Mouse (Mus musculus): ENCODE results near the gene Glce. TPM values are rescaled to one million over a fixed set of nuclear protein-coding genes. Genes with fewer than 3 reads are reported as not detected.

Glce gene
- polyA plus RNA-seq, 1 experiment from 2014 or later, result 26.9 TPM

DNA sequence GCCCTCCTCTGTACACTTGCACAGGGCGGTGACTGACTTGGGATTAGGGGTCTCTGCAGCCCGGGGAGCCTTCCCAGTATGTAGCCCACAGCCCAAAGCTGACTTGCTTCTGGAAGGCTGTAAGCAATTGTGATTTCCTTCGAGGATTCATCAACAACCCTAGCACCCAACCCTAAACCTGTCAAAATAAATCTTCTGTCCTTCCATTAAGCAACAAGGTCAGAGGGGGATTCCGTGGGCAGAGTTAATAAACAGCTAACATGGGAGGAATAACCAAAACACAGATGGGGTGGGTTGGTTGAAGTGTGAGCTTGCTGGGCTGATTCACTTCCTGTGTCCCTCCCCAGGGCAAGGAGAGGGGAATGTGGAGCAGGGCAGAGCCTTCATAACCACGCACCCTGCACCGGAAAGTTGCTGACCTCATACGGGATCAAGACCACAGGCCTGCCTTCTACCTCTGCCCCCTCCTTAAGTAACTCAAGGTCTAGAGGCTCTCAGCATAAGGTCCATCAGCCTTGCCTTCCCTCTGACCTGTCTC, 100.8 kb downstream of the Glce start:
- H3K36me3 ChIP-seq, result no peaks in the 10 kb centered on the region
- peaks cover 32% of the 10 kb centered on the region for H3K27me3 ChIP-seq
- no peak overlapping the region for H3K4me2 ChIP-seq (replicated peaks)
- H3K27ac ChIP-seq, result no peak overlapping the region
- ATAC-seq (ENCODE audit: low FRiP score), result no peak
- H3K4me1 ChIP-seq, result peaks cover 3% of the 10 kb centered on the region
- H3K9ac ChIP-seq, result no peak overlapping the region
- 71% methylated on average over 7 of the region's 7 CpGs for WGBS
- H3K9me3 ChIP-seq (replicated peaks), result no peaks in the 10 kb centered on the region
- no peak overlapping the region for H3K4me3 ChIP-seq

DNA sequence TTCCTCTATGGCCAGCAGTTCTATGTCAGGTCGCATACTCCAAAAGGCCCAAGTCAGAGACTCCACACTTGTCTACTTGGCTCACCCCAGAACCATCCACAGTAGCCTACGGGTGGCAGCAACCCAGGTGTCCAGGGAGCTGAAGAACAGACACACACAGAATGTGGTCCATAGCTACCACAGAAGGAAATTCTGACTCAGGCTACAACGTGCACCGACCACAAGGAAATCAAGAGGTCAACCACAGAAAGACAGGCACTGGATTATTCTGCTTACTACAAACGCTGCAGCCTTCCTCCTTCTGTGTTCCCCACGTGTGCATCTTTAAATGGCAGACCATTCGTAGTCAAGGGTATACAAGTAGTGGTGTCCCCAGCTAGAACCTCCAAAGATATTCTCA, 102.2 kb downstream of the Glce start:
- Histone ChIP-seq H3K9me3 (replicated peaks) (no peaks in the 10 kb centered on the region), H3K36me3 (no peaks in the 10 kb centered on the region), H3K4me3 (no peak overlapping the region), H3K4me1 (no peaks in the 10 kb centered on the region), H3K4me2 (replicated peaks) (no peak overlapping the region), H3K27ac (no peak overlapping the region), H3K9ac (no peak overlapping the region), H3K27me3 (peaks cover 19% of the 10 kb centered on the region)
- ATAC-seq (ENCODE audit: low FRiP score), result no peak
- WGBS, result 86% methylated on average over 7 of the region's 7 CpGs

- 82% methylated on average over 14 of the region's 14 CpGs for WGBS
- Histone ChIP-seq H3K9me3 (replicated peaks) (no peaks in the 10 kb centered on the region), H3K27me3 (0 out of 2 replicates have a peak, but pooled peaks cover under 1% of the 10 kb centered on the region), H3K4me2 (replicated peaks) (no peak overlapping the region), H3K36me3 (no peaks in the 10 kb centered on the region), H3K27ac (no peak overlapping the region), H3K4me1 (no peaks in the 10 kb centered on the region), H3K9ac (no peak overlapping the region), H3K4me3 (no peak overlapping the region)
- no peak for ATAC-seq (ENCODE audit: low FRiP score)
Measured at GRCm38 (mm10) chr9:62018229-62019093, 104.0 kb downstream of the Glce start.

DNA sequence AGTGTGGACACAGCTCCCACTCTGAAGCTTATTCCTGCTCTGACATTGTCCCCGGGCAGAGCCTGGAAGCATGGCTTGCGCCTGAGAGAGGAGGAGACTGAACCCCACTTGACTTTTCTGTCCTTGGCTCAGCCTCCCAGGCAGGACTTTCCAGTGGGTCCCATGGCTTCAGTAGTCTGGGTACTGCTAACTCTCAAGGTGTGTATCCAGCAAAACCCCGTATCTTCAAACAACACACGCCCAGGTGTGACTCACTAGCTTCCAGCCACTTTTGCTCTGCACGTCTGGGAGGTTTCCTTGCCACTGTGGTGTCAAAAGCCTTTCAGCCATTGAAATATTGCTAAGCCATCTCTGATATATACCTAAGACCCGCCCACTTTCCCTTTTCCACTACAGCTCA, 105.1 kb downstream of the Glce start:
- no peaks in the 10 kb centered on the region for H3K4me1 ChIP-seq
- no peak overlapping the region for H3K27ac ChIP-seq
- no peaks in the 10 kb centered on the region for H3K9me3 ChIP-seq (replicated peaks)
- WGBS, result 88% methylated on average over 6 of the region's 6 CpGs
- no peaks in the 10 kb centered on the region for H3K27me3 ChIP-seq
- H3K4me3 ChIP-seq, result no peak overlapping the region
- no peak overlapping the region for H3K9ac ChIP-seq
- no peak for ATAC-seq (ENCODE audit: low FRiP score)
- H3K36me3 ChIP-seq, result no peaks in the 10 kb centered on the region
- H3K4me2 ChIP-seq (replicated peaks), result no peak overlapping the region

DNA sequence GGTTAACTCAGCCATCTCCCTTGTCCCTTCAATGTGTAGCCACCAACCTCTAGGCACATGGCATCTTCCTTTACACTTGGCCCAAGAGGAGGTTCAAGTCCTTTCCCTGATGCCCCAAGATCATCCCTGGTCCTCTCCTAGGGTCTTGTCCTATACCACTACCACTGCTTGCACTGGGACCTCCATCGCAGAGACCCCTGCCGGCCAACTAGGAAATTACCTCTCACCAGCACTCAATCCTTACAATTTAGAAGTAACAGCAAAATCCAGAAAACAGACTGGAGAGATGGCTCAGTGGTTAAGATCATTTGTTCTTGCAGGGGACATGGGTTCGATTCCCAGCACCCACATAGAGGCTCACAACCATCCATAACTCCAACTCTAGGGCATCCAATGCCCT, 107.0 kb downstream of the Glce start:
- Histone ChIP-seq H3K9ac (no peak overlapping the region), H3K9me3 (replicated peaks) (no peaks in the 10 kb centered on the region), H3K27me3 (no peaks in the 10 kb centered on the region), H3K36me3 (no peaks in the 10 kb centered on the region), H3K4me3 (no peak overlapping the region), H3K27ac (no peak overlapping the region), H3K4me2 (replicated peaks) (no peak overlapping the region), H3K4me1 (no peaks in the 10 kb centered on the region)
- ATAC-seq (ENCODE audit: low FRiP score), result no peak
- WGBS, result 64% methylated on average over 3 of the region's 3 CpGs

- H3K27ac ChIP-seq, result no peak overlapping the region
- no peaks in the 10 kb centered on the region for H3K36me3 ChIP-seq
- H3K9ac ChIP-seq, result no peak overlapping the region
- H3K27me3 ChIP-seq, result no peaks in the 10 kb centered on the region
- 71% methylated on average over 12 of the region's 12 CpGs for whole genome bisulfite sequencing
- H3K4me2 ChIP-seq (replicated peaks), result no peak overlapping the region
- no peak overlapping the region for H3K4me3 ChIP-seq
- no peaks in the 10 kb centered on the region for H3K4me1 ChIP-seq
- no peak for ATAC-seq (ENCODE audit: low FRiP score)
- no peaks in the 10 kb centered on the region for H3K9me3 ChIP-seq (replicated peaks)
Measured at GRCm38 (mm10) chr9:62013316-62014097, 108.9 kb downstream of the Glce start.

- H3K36me3 ChIP-seq, result no peaks in the 10 kb centered on the region
- H3K4me2 ChIP-seq (replicated peaks), result no peak overlapping the region
- H3K27me3 ChIP-seq, result 0 out of 2 replicates have a peak, but pooled peaks cover 3% of the 10 kb centered on the region
- WGBS, result 66% methylated on average over 5 of the region's 5 CpGs
- no peak overlapping the region for H3K27ac ChIP-seq
- no peak overlapping the region for H3K9ac ChIP-seq
- H3K4me1 ChIP-seq, result peaks cover 5% of the 10 kb centered on the region; the same call in 1 of the 2 replicates
- no peak overlapping the region for H3K4me3 ChIP-seq
- H3K9me3 ChIP-seq (replicated peaks), result no peaks in the 10 kb centered on the region
- no peak for ATAC-seq (ENCODE audit: low FRiP score)
Measured at GRCm38 (mm10) chr9:62008360-62008759, 114.1 kb downstream of the Glce start.

Small RNA genes lying within 50 kb of the gene (microRNA-seq; reads per million reads assigned to microRNA genes)
- gene Mir5133, result 1.6 reads per million

Other genes with a start within 250 kb of the Glce start
- gene Rplp1, start 208.1 kb downstream of the Glce start, polyA plus RNA-seq (2016; fragmentation: Nextera tagmentation; extraction: Ambion mirVana), result 692 and 796 TPM in 2 replicates
- 72.2 and 75.6 TPM in 2 replicates for gene Kif23, start 175.9 kb downstream of the Glce start, polyA plus RNA-seq (2016; fragmentation: Nextera tagmentation; extraction: Ambion mirVana)
- 0.52 and 0.93 TPM in 2 replicates for gene Paqr5, start 95.8 kb downstream of the Glce start, polyA plus RNA-seq (2016; fragmentation: Nextera tagmentation; extraction: Ambion mirVana)
- not detected in 2 replicates for gene Spesp1, start 159.6 kb upstream of the Glce start, polyA plus RNA-seq (2016; fragmentation: Nextera tagmentation; extraction: Ambion mirVana)
- 166 and 171 TPM in 2 replicates for gene Anp32a, start 218.6 kb upstream of the Glce start, polyA plus RNA-seq (2016; fragmentation: Nextera tagmentation; extraction: Ambion mirVana)